Comparison of ENCODE assay signal across 9 mouse cellular contexts in genomic region chr7:27249146-27249545, GRCm38 (mm10). TPM values are rescaled to one million over a fixed set of nuclear protein-coding genes. Genes with fewer than 3 reads are reported as not detected.
DNase-seq lines count a peak whose midpoint lies in the region; ATAC-seq and TF ChIP-seq lines count a peak whose summit lies in the region.
"Had no signal": no experiment of that assay in that cellular context is flagged by ENCODE, and none has a peak within 500 bp of the region (broad histone marks: within the 10 kb centered on the region; RNA-seq: fewer than 3 reads in every experiment).

No protein-coding gene starts in this region.

- peak; percentile 73 for TF ChIP-seq CTCF in E14TG2a.4 (conservative IDR thresholded peaks at IDR 0.05; ENCODE audit: low read length)

- no peaks in the 10 kb centered on the region for H3K27me3 ChIP-seq in E14TG2a.4 (ENCODE audit: insufficient read depth, low read length)
- H3K27me3 ChIP-seq: limb, embryonic 15.5 days had no signal

- H3K4me1 ChIP-seq in E14TG2a.4 (replicated peaks; ENCODE audit: low read depth, low read length), result peaks cover 55% of the 10 kb centered on the region

- no peaks in the 10 kb centered on the region for H3K9me3 ChIP-seq in E14TG2a.4 (ENCODE audit: low read length)
- H3K9me3 ChIP-seq: limb, embryonic 15.5 days had no signal

- DNase-seq in kidney, adult 9 months, result peak; percentile 48
- DNase-seq in kidney, adult 11 months, result no peak
- DNase-seq in 416B (ENCODE audit: low read depth), result peak; percentile 70
- DNase-seq in urinary bladder, postnatal 25 days (ENCODE audit: low spot score), result no peak
- DNase-seq in left cerebral cortex, adult 18-20 months (ENCODE audit: low spot score in 2 of 2), result no peak

- no peak overlapping the region for H3K4me3 ChIP-seq in E14TG2a.4 (replicated peaks; ENCODE audit: low read length)
- H3K4me3 ChIP-seq: erythroblast, embryonic 14.5 days; limb, embryonic 15.5 days had no signal

- ATAC-seq in granulocyte monocyte progenitor cell, adult 5-6 weeks (replicated peaks; ENCODE audit: poor library complexity, severe bottlenecking), result 0 out of 2 replicates have a peak, but pooled peaks have one; percentile 28

- peaks cover 36% of the 10 kb centered on the region for H3K36me3 ChIP-seq in E14TG2a.4 (ENCODE audit: insufficient read depth, low read length)

RNA-seq across cellular contexts. Expression of gene Numbl, which starts 9.1 kb away (rescaled TPM):
- total RNA-seq in granulocyte monocyte progenitor cell, adult 5-6 weeks (2014; fragmentation: Nextera tagmentation), result 1.2 and 1.3 TPM in 2 replicates
- 0.69 and 1.1 TPM in 2 replicates for total RNA-seq in granulocyte monocyte progenitor cell, adult 5-6 weeks (2017)
- total RNA-seq in left cerebral cortex, adult 18-20 months (2021), result 100 to 1,000 TPM; 108 to 128 TPM

RNA-seq across cellular contexts. Expression of gene Coq8b, which starts 16.3 kb away (rescaled TPM):
- total RNA-seq in granulocyte monocyte progenitor cell, adult 5-6 weeks (2014; fragmentation: Nextera tagmentation), result 13.3 and 15.9 TPM in 2 replicates
- total RNA-seq in granulocyte monocyte progenitor cell, adult 5-6 weeks (2017), result 9.5 and 10.0 TPM in 2 replicates
- total RNA-seq in left cerebral cortex, adult 18-20 months (2021), result 10 to 100 TPM; 33.6 to 39.6 TPM

RNA-seq across cellular contexts. Expression of gene Itpkc, which starts 20.7 kb away (rescaled TPM):
- 2.1 and 7.7 TPM in 2 replicates for total RNA-seq in granulocyte monocyte progenitor cell, adult 5-6 weeks (2014; fragmentation: Nextera tagmentation)
- total RNA-seq in granulocyte monocyte progenitor cell, adult 5-6 weeks (2017), result 1.8 and 2.2 TPM in 2 replicates
- total RNA-seq in left cerebral cortex, adult 18-20 months (2021), result 10 to 100 TPM; 11.3 to 11.7 TPM

RNA-seq across cellular contexts. Expression of gene Snrpa, which starts 53.1 kb away (rescaled TPM):
- 213 and 258 TPM in 2 replicates for total RNA-seq in granulocyte monocyte progenitor cell, adult 5-6 weeks (2014; fragmentation: Nextera tagmentation)
- 92.5 and 99.7 TPM in 2 replicates for total RNA-seq in granulocyte monocyte progenitor cell, adult 5-6 weeks (2017)
- 10 to 100 TPM; 75.9 to 85.9 TPM for total RNA-seq in left cerebral cortex, adult 18-20 months (2021)

RNA-seq across cellular contexts. Expression of gene BC024978, which starts 53.6 kb away (rescaled TPM):
- 6.7 and 7.7 TPM in 2 replicates for total RNA-seq in granulocyte monocyte progenitor cell, adult 5-6 weeks (2014; fragmentation: Nextera tagmentation)
- 2.2 and 2.6 TPM in 2 replicates for total RNA-seq in granulocyte monocyte progenitor cell, adult 5-6 weeks (2017)
- 10 to 100 TPM; 19.7 to 22.7 TPM for total RNA-seq in left cerebral cortex, adult 18-20 months (2021)

Comparison
In these comparisons a context has a peak if more than half of its experiments do, and no peak if none do; other contexts are left out.
1. DNase-seq: peak in kidney, adult 9 months (single experiment) and 416B (single experiment); none in kidney, adult 11 months (single experiment), urinary bladder, postnatal 25 days (single experiment) and left cerebral cortex, adult 18-20 months (0 of 2).
2. RNA of gene Numbl, which starts 9.1 kb away (total RNA-seq): 108 to 128 TPM in left cerebral cortex, adult 18-20 months; 0.69 to 1.3 TPM in granulocyte monocyte progenitor cell, adult 5-6 weeks; every median in the first group is over 10 times any median in the second.